Mouse (Mus musculus): ENCODE measurements around the gene Arglu1.

The Arglu1 gene

GRCm38 (mm10) chr8:8621236-8621917 is 68.9 kb downstream of the Arglu1 start:
- DNase-seq (ENCODE audit: low read depth, low spot score), result no peak

GRCm38 (mm10) chr8:8620536-8620935 is 69.8 kb downstream of the Arglu1 start:
- peak; percentile 40 for DNase-seq (ENCODE audit: low read depth, low spot score)

GRCm38 (mm10) chr8:8619221-8620194 is 70.8 kb downstream of the Arglu1 start:
- peak; percentile 46 for DNase-seq (ENCODE audit: low read depth, low spot score)
